10 mouse cellular contexts compared by ENCODE assay signal in the genomic region with DNA sequence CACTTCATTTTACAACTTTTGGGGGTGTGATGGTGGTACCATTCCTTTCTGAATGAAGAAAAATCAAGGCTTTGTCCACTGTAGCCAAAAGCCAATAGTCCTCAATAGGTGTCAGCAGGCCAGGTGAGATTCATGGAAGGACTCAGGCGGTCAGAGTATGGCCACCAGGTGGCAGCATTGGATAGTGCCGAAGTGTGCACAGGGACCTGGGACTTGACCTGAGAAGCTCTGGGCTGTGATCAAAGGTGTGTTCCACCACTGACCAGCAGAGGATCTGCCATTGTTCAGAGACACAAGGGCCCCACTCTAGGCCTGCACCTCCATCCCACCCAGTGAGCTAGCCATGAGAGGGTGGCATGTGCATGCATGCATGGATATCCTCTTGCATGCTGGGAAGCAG. TPM values are rescaled to one million over a fixed set of nuclear protein-coding genes. Genes with fewer than 3 reads are reported as not detected.
DNase-seq lines count a peak whose midpoint lies in the region; ATAC-seq and TF ChIP-seq lines count a peak whose summit lies in the region.
"Had no signal": no experiment of that assay in that cellular context is flagged by ENCODE, and none has a peak within 500 bp of the region (broad histone marks: within the 10 kb centered on the region; RNA-seq: fewer than 3 reads in every experiment).

No protein-coding gene starts in this region.

- no peaks in the 10 kb centered on the region for H3K36me3 ChIP-seq in forebrain, embryonic 11.5 days (ENCODE audit: control insufficient read depth, insufficient read depth, low read length)
- H3K36me3 ChIP-seq in forebrain, embryonic 15.5 days, result no peaks in the 10 kb centered on the region
- H3K36me3 ChIP-seq in embryonic facial prominence, embryonic 14.5 days (ENCODE audit: control insufficient read depth, insufficient read depth, low read length), result no peaks in the 10 kb centered on the region
- no peaks in the 10 kb centered on the region for H3K36me3 ChIP-seq in intestine, embryonic 16.5 days (ENCODE audit: control insufficient read depth, insufficient read depth, low read length)
- H3K36me3 ChIP-seq in stomach, postnatal 0 days (ENCODE audit: control insufficient read depth, insufficient read depth, low read length), result no peaks in the 10 kb centered on the region

- no peaks in the 10 kb centered on the region for H3K9me3 ChIP-seq in forebrain, embryonic 11.5 days (ENCODE audit: control insufficient read depth, low read length)
- H3K9me3 ChIP-seq in forebrain, embryonic 15.5 days, result no peaks in the 10 kb centered on the region
- no peaks in the 10 kb centered on the region for H3K9me3 ChIP-seq in embryonic facial prominence, embryonic 14.5 days (ENCODE audit: control insufficient read depth, low read length)
- H3K9me3 ChIP-seq in intestine, embryonic 16.5 days (ENCODE audit: control insufficient read depth, low read length), result no peaks in the 10 kb centered on the region
- H3K9me3 ChIP-seq in stomach, postnatal 0 days (ENCODE audit: control insufficient read depth, low read length), result no peaks in the 10 kb centered on the region

- TF ChIP-seq CTCF in stomach, postnatal 0 days (IDR thresholded peaks at IDR 0.05; ENCODE audit: low read depth), result peak; percentile 87

- 0 out of 2 replicates have a peak, but pooled peaks have one; percentile 36 for ATAC-seq in forebrain, embryonic 11.5 days (replicated peaks; ENCODE audit: low FRiP score)
- no peak for ATAC-seq in forebrain, embryonic 15.5 days (replicated peaks)
- peak; percentile 63; the same call in 1 of the 2 replicates for ATAC-seq in embryonic facial prominence, embryonic 14.5 days (ENCODE audit: low read depth)
- ATAC-seq in intestine, embryonic 16.5 days, result peak; percentile 59
- peak; percentile 60 for ATAC-seq in stomach, postnatal 0 days (ENCODE audit: low FRiP score, low TSS enrichment)
- ATAC-seq: Patski had no signal

- no peak for TF ChIP-seq EP300 in stomach, postnatal 0 days (optimal IDR thresholded peaks at IDR 0.05)

- H3K27ac ChIP-seq in forebrain, embryonic 11.5 days (ENCODE audit: low read depth, low read length), result no peak overlapping the region
- no peak overlapping the region for H3K27ac ChIP-seq in forebrain, embryonic 15.5 days (replicated peaks)
- H3K27ac ChIP-seq in embryonic facial prominence, embryonic 14.5 days (replicated peaks; ENCODE audit: low read depth, low read length), result no peak overlapping the region
- H3K27ac ChIP-seq in intestine, embryonic 16.5 days (ENCODE audit: low read length), result no peak overlapping the region
- no peak overlapping the region for H3K27ac ChIP-seq in stomach, postnatal 0 days (replicated peaks)
- H3K27ac ChIP-seq: macrophage had no signal

- no peak overlapping the region for H3K4me2 ChIP-seq in forebrain, embryonic 11.5 days (ENCODE audit: low read depth, low read length, severe bottlenecking)
- H3K4me2 ChIP-seq in forebrain, embryonic 15.5 days (replicated peaks), result no peak overlapping the region
- no peak overlapping the region for H3K4me2 ChIP-seq in embryonic facial prominence, embryonic 14.5 days (ENCODE audit: low read depth, low read length)
- no peak overlapping the region for H3K4me2 ChIP-seq in intestine, embryonic 16.5 days (ENCODE audit: low read depth, low read length)
- no peak overlapping the region for H3K4me2 ChIP-seq in stomach, postnatal 0 days (replicated peaks; ENCODE audit: low read depth)

- intact Hi-C loops in left cerebral cortex, postnatal 25 days (cut with DNase I), result loop anchor here (2.0 kb wide), 1 partner anchor 152 kb away; the partner anchor contains the start of gene Col1a1

- DNase-seq in forebrain, embryonic 11.5 days (ENCODE audit: low spot score), result peak; percentile 74
- peak; percentile 72 for DNase-seq in adrenal gland, postnatal 25 days
- peak; percentile 39 for DNase-seq in embryonic facial prominence, embryonic 14.5 days (ENCODE audit: low spot score)
- peak; percentile 47 to 62 for DNase-seq in left cerebral cortex, postnatal 25 days (ENCODE audit: low spot score in 2 of 2)
- peak; percentile 22 to 26 for DNase-seq in natural killer cell, adult 2 months (ENCODE audit: low spot score in 2 of 2)
- peak; percentile 82 for DNase-seq in stomach, postnatal 0 days (ENCODE audit: low spot score)

- WGBS in forebrain, embryonic 11.5 days, result 4% methylated on average over 2 of the region's 2 CpGs
- WGBS in forebrain, embryonic 15.5 days, result 10% methylated on average over 2 of the region's 2 CpGs
- WGBS in embryonic facial prominence, embryonic 14.5 days, result 5% methylated on average over 2 of the region's 2 CpGs
- 10% methylated on average over 2 of the region's 2 CpGs for WGBS in intestine, embryonic 16.5 days
- 4% methylated on average over 2 of the region's 2 CpGs for WGBS in stomach, postnatal 0 days

- no peak overlapping the region for H3K9ac ChIP-seq in forebrain, embryonic 11.5 days (ENCODE audit: low read length)
- no peak overlapping the region for H3K9ac ChIP-seq in forebrain, embryonic 15.5 days (replicated peaks)
- H3K9ac ChIP-seq in embryonic facial prominence, embryonic 14.5 days (ENCODE audit: low read depth, low read length), result no peak overlapping the region
- no peak overlapping the region for H3K9ac ChIP-seq in intestine, embryonic 16.5 days (ENCODE audit: low read depth, low read length)
- H3K9ac ChIP-seq in stomach, postnatal 0 days (ENCODE audit: low read length), result no peak overlapping the region

- H3K4me3 ChIP-seq in forebrain, embryonic 11.5 days (ENCODE audit: low read depth, low read length), result no peak overlapping the region
- no peak overlapping the region for H3K4me3 ChIP-seq in forebrain, embryonic 15.5 days
- H3K4me3 ChIP-seq in embryonic facial prominence, embryonic 14.5 days (ENCODE audit: low read depth, low read length), result no peak overlapping the region
- no peak overlapping the region for H3K4me3 ChIP-seq in intestine, embryonic 16.5 days (ENCODE audit: low read length)
- no peak overlapping the region for H3K4me3 ChIP-seq in stomach, postnatal 0 days (ENCODE audit: low read depth, low read length)

- no peaks in the 10 kb centered on the region for H3K4me1 ChIP-seq in forebrain, embryonic 11.5 days (replicated peaks; ENCODE audit: control insufficient read depth, insufficient read depth, low read length)
- no peaks in the 10 kb centered on the region for H3K4me1 ChIP-seq in forebrain, embryonic 15.5 days
- H3K4me1 ChIP-seq in embryonic facial prominence, embryonic 14.5 days (ENCODE audit: control insufficient read depth, insufficient read depth, low read length), result no peaks in the 10 kb centered on the region
- H3K4me1 ChIP-seq in intestine, embryonic 16.5 days (ENCODE audit: control insufficient read depth, insufficient read depth, low read length), result no peaks in the 10 kb centered on the region
- no peaks in the 10 kb centered on the region for H3K4me1 ChIP-seq in stomach, postnatal 0 days (replicated peaks; ENCODE audit: control insufficient read depth, insufficient read depth)

- no peaks in the 10 kb centered on the region for H3K27me3 ChIP-seq in forebrain, embryonic 11.5 days (ENCODE audit: control insufficient read depth, insufficient read depth, low read length)
- H3K27me3 ChIP-seq in forebrain, embryonic 15.5 days, result no peaks in the 10 kb centered on the region
- H3K27me3 ChIP-seq in embryonic facial prominence, embryonic 14.5 days (replicated peaks; ENCODE audit: control insufficient read depth, insufficient read depth, low read length), result no peaks in the 10 kb centered on the region
- H3K27me3 ChIP-seq in intestine, embryonic 16.5 days (replicated peaks; ENCODE audit: control insufficient read depth, insufficient read depth, low read length), result no peaks in the 10 kb centered on the region
- no peaks in the 10 kb centered on the region for H3K27me3 ChIP-seq in stomach, postnatal 0 days (ENCODE audit: control insufficient read depth, insufficient read depth, low read length)
- H3K27me3 ChIP-seq: Patski had no signal

RNA-seq across cellular contexts. Expression of gene Tmem92, which starts 2.7 kb away (rescaled TPM):
- polyA plus RNA-seq in forebrain, embryonic 11.5 days (2014; fragmentation: Nextera tagmentation; extraction: Ambion mirVana), result not detected in 2 replicates
- polyA plus RNA-seq in forebrain, embryonic 15.5 days (2015; fragmentation: Nextera tagmentation; extraction: Ambion mirVana), result 0.13 TPM in 1 of 2 replicates, not detected in the other
- not detected in 2 replicates for total RNA-seq in adrenal gland, postnatal 25 days (2021)
- not detected in 2 replicates for polyA plus RNA-seq in embryonic facial prominence, embryonic 14.5 days (2014; fragmentation: Nextera tagmentation; extraction: Ambion mirVana)
- polyA plus RNA-seq in intestine, embryonic 16.5 days (2015; fragmentation: Nextera tagmentation; extraction: Ambion mirVana), result 0.11 TPM in 1 of 2 replicates, not detected in the other
- not detected for total RNA-seq in left cerebral cortex, postnatal 25 days (2021)
- polyA plus RNA-seq in stomach, postnatal 0 days (2015; fragmentation: Nextera tagmentation; extraction: Ambion mirVana), result not detected in 2 replicates
- polyA plus RNA-seq: macrophage, Patski had no signal

RNA-seq across cellular contexts. Expression of gene Cdc34b, which starts 43.7 kb away (rescaled TPM):
- polyA plus RNA-seq in forebrain, embryonic 11.5 days (2014; fragmentation: Nextera tagmentation; extraction: Ambion mirVana), result 0.23 TPM in 1 of 2 replicates, not detected in the other
- 0.15 TPM in 1 of 2 replicates, not detected in the other for polyA plus RNA-seq in forebrain, embryonic 15.5 days (2015; fragmentation: Nextera tagmentation; extraction: Ambion mirVana)
- 0.55 TPM in 1 of 2 replicates, not detected in the other for total RNA-seq in adrenal gland, postnatal 25 days (2021)
- polyA plus RNA-seq in embryonic facial prominence, embryonic 14.5 days (2014; fragmentation: Nextera tagmentation; extraction: Ambion mirVana), result 0.22 and 0.24 TPM in 2 replicates
- not detected in 2 replicates for polyA plus RNA-seq in intestine, embryonic 16.5 days (2015; fragmentation: Nextera tagmentation; extraction: Ambion mirVana)
- total RNA-seq in left cerebral cortex, postnatal 25 days (2021), result under 1 TPM in 1 of 2 experiments, not detected in 1; 0.46 TPM
- polyA plus RNA-seq in stomach, postnatal 0 days (2015; fragmentation: Nextera tagmentation; extraction: Ambion mirVana), result not detected in 2 replicates
- polyA plus RNA-seq: macrophage had no signal

Comparison
In these comparisons a context has a peak if more than half of its experiments do, and no peak if none do; other contexts are left out.
1. DNase-seq: peak in every context shown above with its lines; median percentile 82 in stomach, postnatal 0 days; 74 in forebrain, embryonic 11.5 days; 72 in adrenal gland, postnatal 25 days; 54 in left cerebral cortex, postnatal 25 days; 39 in embryonic facial prominence, embryonic 14.5 days; 24 in natural killer cell, adult 2 months.